Mouse (Mus musculus): ENCODE data around the gene Tradd. TPM values are rescaled to one million over a fixed set of nuclear protein-coding genes. Genes with fewer than 3 reads are reported as not detected.

Tradd gene
- polyA plus RNA-seq, 2 experiments: 5.5 to 11.5 TPM

- DNase-seq (ENCODE audit: low read depth in 3 of 3, low spot score in 3 of 3) (no peak), ATAC-seq (ENCODE audit: insufficient read depth) (no peak)
- H3K36me3 ChIP-seq (replicated peaks; ENCODE audit: control insufficient read depth, insufficient read depth, low read depth): no peaks in the 10 kb centered on the region
- no peak overlapping the region for H3K9ac ChIP-seq (replicated peaks)
- H3K4me2 ChIP-seq (ENCODE audit: low read depth): no peak overlapping the region
- peaks cover 6 to 12% of the 10 kb centered on the region in 2 experiments for H3K4me1 ChIP-seq (replicated peaks; ENCODE audit: control insufficient read depth in 2 of 2, insufficient read depth in 2 of 2, low read length in 1 of 2)
- peaks cover 65% of the 10 kb centered on the region for H3K27me3 ChIP-seq (ENCODE audit: control insufficient read depth, insufficient read depth, low read length)
- 22% methylated on average over 13 of the region's 13 CpGs for WGBS (ENCODE audit: insufficient replicate concordance)
- no peak for TF ChIP-seq CTCF (IDR thresholded peaks at IDR 0.05; ENCODE audit: low read depth)
- TF ChIP-seq EP300 (IDR thresholded peaks at IDR 0.05; ENCODE audit: low read depth): no peak
- no peaks in the 10 kb centered on the region for H3K9me3 ChIP-seq (ENCODE audit: control insufficient read depth, low read length)
- no peak overlapping the region for H3K27ac ChIP-seq
- H3K4me3 ChIP-seq (ENCODE audit: insufficient read depth in 1 of 2, low read depth in 2 of 2, low read length in 2 of 2): no peak overlapping the region
These were observed 2.4 kb upstream of the Tradd start for GRCm38 (mm10) chr8:105266775-105267174.

GRCm38 (mm10) chr8:105265128-105265527, 719 bp upstream of the Tradd start:
- Histone ChIP-seq H3K9me3 (ENCODE audit: control insufficient read depth, low read length) (no peaks in the 10 kb centered on the region), H3K4me2 (ENCODE audit: low read depth) (peak overlapping the region; percentile 98), H3K36me3 (replicated peaks; ENCODE audit: control insufficient read depth, insufficient read depth, low read depth) (no peaks in the 10 kb centered on the region), H3K4me1 (replicated peaks; ENCODE audit: control insufficient read depth in 2 of 2, insufficient read depth in 2 of 2, low read length in 1 of 2) (peaks cover 6 to 16% of the 10 kb centered on the region in 2 experiments), H3K27me3 (ENCODE audit: control insufficient read depth, insufficient read depth, low read length) (peaks cover 49% of the 10 kb centered on the region), H3K27ac (no peak overlapping the region), H3K4me3 (ENCODE audit: insufficient read depth in 1 of 2, low read depth in 2 of 2, low read length in 2 of 2) (peak overlapping the region; percentile 33 to 89; a peak in 3 of 4 replicates), H3K9ac (replicated peaks) (peak overlapping the region; percentile 86)
- DNase-seq (ENCODE audit: low read depth in 3 of 3, low spot score in 3 of 3): no peak
- 8% methylated on average over 10 of the region's 10 CpGs for WGBS (ENCODE audit: insufficient replicate concordance)
- no peak for TF ChIP-seq EP300 (IDR thresholded peaks at IDR 0.05; ENCODE audit: low read depth)
- no peak for TF ChIP-seq CTCF (IDR thresholded peaks at IDR 0.05; ENCODE audit: low read depth)
- no peak for ATAC-seq (ENCODE audit: insufficient read depth)

- ATAC-seq (ENCODE audit: insufficient read depth): no peak
- H3K4me3 ChIP-seq (ENCODE audit: insufficient read depth in 1 of 2, low read depth in 2 of 2, low read length in 2 of 2): peak overlapping the region; percentile 78 to 89; a peak in 3 of 4 replicates
- WGBS (ENCODE audit: insufficient replicate concordance): 43% methylated on average over 16 of the region's 16 CpGs
- no peaks in the 10 kb centered on the region for H3K36me3 ChIP-seq (replicated peaks; ENCODE audit: control insufficient read depth, insufficient read depth, low read depth)
- H3K4me1 ChIP-seq (replicated peaks; ENCODE audit: control insufficient read depth in 2 of 2, insufficient read depth in 2 of 2, low read length in 1 of 2): peaks cover 6 to 16% of the 10 kb centered on the region in 2 experiments
- no peak for DNase-seq (ENCODE audit: low read depth in 3 of 3, low spot score in 3 of 3)
- peaks cover 43% of the 10 kb centered on the region for H3K27me3 ChIP-seq (ENCODE audit: control insufficient read depth, insufficient read depth, low read length)
- H3K9ac ChIP-seq (replicated peaks): no peak overlapping the region
- H3K9me3 ChIP-seq (ENCODE audit: control insufficient read depth, low read length): no peaks in the 10 kb centered on the region
- H3K27ac ChIP-seq: no peak overlapping the region
- H3K4me2 ChIP-seq (ENCODE audit: low read depth): peak overlapping the region; percentile 98
- no peak for TF ChIP-seq EP300 (IDR thresholded peaks at IDR 0.05; ENCODE audit: low read depth)
- no peak for TF ChIP-seq CTCF (IDR thresholded peaks at IDR 0.05; ENCODE audit: low read depth)
These were observed 1.0 kb downstream of the Tradd start for GRCm38 (mm10) chr8:105263244-105263912.

GRCm38 (mm10) chr8:105261326-105261980, 3.0 kb downstream of the Tradd start:
- H3K4me1 ChIP-seq (replicated peaks; ENCODE audit: control insufficient read depth in 2 of 2, insufficient read depth in 2 of 2, low read length in 1 of 2): peaks cover 6 to 16% of the 10 kb centered on the region in 2 experiments
- no peak for DNase-seq (ENCODE audit: low read depth in 3 of 3, low spot score in 3 of 3)
- no peak overlapping the region for H3K9ac ChIP-seq (replicated peaks)
- WGBS (ENCODE audit: insufficient replicate concordance): 66% methylated on average over 12 of the region's 12 CpGs
- ATAC-seq (ENCODE audit: insufficient read depth): no peak
- no peaks in the 10 kb centered on the region for H3K36me3 ChIP-seq (replicated peaks; ENCODE audit: control insufficient read depth, insufficient read depth, low read depth)
- H3K27ac ChIP-seq: no peak overlapping the region
- H3K27me3 ChIP-seq (ENCODE audit: control insufficient read depth, insufficient read depth, low read length): peaks cover 25% of the 10 kb centered on the region
- TF ChIP-seq EP300 (IDR thresholded peaks at IDR 0.05; ENCODE audit: low read depth) (no peak), CTCF (IDR thresholded peaks at IDR 0.05; ENCODE audit: low read depth) (0 out of 2 replicates have a peak, but pooled peaks have one; percentile 13)
- H3K4me2 ChIP-seq (ENCODE audit: low read depth): no peak overlapping the region
- H3K9me3 ChIP-seq (ENCODE audit: control insufficient read depth, low read length): no peaks in the 10 kb centered on the region
- H3K4me3 ChIP-seq (ENCODE audit: insufficient read depth in 1 of 2, low read depth in 2 of 2, low read length in 2 of 2): no peak overlapping the region

GRCm38 (mm10) chr8:105260371-105261099, 3.9 kb downstream of the Tradd start:
- no peak for ATAC-seq (ENCODE audit: insufficient read depth)
- DNase-seq (ENCODE audit: low read depth in 3 of 3, low spot score in 3 of 3): no peak
- Histone ChIP-seq H3K4me1 (replicated peaks; ENCODE audit: control insufficient read depth in 2 of 2, insufficient read depth in 2 of 2, low read length in 1 of 2) (peaks cover 10 to 20% of the 10 kb centered on the region in 2 experiments), H3K4me3 (ENCODE audit: insufficient read depth in 1 of 2, low read depth in 2 of 2, low read length in 2 of 2) (no peak overlapping the region), H3K4me2 (ENCODE audit: low read depth) (no peak overlapping the region; the same call in 1 of the 2 replicates), H3K36me3 (replicated peaks; ENCODE audit: control insufficient read depth, insufficient read depth, low read depth) (no peaks in the 10 kb centered on the region), H3K27me3 (ENCODE audit: control insufficient read depth, insufficient read depth, low read length) (peaks cover 21% of the 10 kb centered on the region), H3K27ac (no peak overlapping the region), H3K9me3 (ENCODE audit: control insufficient read depth, low read length) (no peaks in the 10 kb centered on the region), H3K9ac (replicated peaks) (no peak overlapping the region)
- no peak for TF ChIP-seq CTCF (IDR thresholded peaks at IDR 0.05; ENCODE audit: low read depth)
- no peak for TF ChIP-seq EP300 (IDR thresholded peaks at IDR 0.05; ENCODE audit: low read depth)
- whole genome bisulfite sequencing (ENCODE audit: insufficient replicate concordance): 65% methylated on average over 7 of the region's 7 CpGs

Measured in liver, embryonic 14.5 days (tissue).